Mouse (Mus musculus): ENCODE measurements at regions not wholly inside any gene's neighbourhood (a gene's known extent, or its start where the extent isn't known, plus 50 kb on each side); places are given as distances from the start of the nearest gene placed in this dataset.
A peak's percentile ranks its signal among the peaks of the same experiment; 100 is the strongest.

DNA sequence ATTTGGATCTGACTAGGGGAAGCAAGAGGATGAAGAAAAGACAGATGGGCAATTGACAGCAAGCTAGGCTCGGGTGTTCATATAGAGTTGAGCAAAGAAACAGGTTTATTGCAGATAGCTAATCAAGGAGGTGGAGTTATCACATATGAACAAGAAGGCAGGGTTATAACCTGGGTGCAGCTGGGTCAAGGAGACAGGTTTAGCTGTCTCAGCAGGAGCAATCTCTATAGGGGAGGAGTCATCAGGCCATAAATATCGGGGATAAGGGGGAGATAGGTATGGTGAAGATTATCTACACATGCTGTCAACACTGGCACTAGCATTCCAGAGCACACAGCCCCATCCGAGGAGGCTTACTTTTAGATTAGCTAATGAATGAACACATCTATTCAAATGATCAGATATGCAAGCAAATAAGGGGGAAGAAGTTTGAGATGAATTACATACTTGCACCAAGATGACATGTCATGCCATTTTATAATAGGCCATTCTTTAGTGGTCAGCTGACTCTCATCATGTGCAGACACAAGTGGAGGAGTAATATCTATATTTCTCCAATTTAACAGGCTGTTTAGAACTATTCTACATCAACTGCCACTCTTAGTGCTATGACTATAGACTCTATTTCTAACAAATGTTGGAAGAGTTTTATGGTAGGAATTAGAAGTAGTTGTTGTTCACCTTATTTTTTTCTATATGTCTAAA is 76.9 kb downstream of the Lhx9 start:
- no peak for ATAC-seq (ENCODE audit: low FRiP score, low TSS enrichment)

DNA sequence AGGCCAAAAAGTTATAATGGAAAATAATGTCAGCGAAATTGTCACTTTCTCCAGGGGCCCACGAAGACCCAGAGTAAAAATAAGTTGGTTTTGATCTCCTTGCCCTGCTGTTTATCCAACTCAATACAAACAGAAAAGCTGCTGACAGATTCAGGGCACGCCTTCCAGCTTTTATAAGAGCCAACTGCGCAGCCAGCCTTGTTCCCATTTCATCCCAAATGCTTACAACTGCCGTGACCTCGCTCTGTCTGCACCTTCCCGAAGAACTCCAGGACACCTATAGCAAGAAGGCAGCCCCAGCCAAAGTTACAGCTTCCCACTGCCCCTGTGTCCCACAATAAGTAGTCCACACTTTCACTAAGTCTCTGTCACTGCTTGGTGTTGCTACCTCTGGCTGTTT is 85.5 kb downstream of the Lhx9 start:
- H3K4me3 ChIP-seq (ENCODE audit: low read length) = no peak overlapping the region
- H3K4me2 ChIP-seq (replicated peaks; ENCODE audit: low read depth, low read length) = no peak overlapping the region
- no peak overlapping the region for H3K27ac ChIP-seq (ENCODE audit: low read length)
- H3K9ac ChIP-seq (replicated peaks; ENCODE audit: low read length) = no peak overlapping the region
- WGBS = 73% methylated on average over 7 of the region's 7 CpGs
- H3K9me3 ChIP-seq (ENCODE audit: low read length) = no peaks in the 10 kb centered on the region
- no peaks in the 10 kb centered on the region for H3K36me3 ChIP-seq (ENCODE audit: insufficient read depth, low read length)
- no peak for ATAC-seq (ENCODE audit: low FRiP score, low TSS enrichment)
- H3K4me1 ChIP-seq (ENCODE audit: insufficient read depth, low read length) = no peaks in the 10 kb centered on the region
- no peaks in the 10 kb centered on the region for H3K27me3 ChIP-seq (ENCODE audit: insufficient read depth, low read length)

More for the DNA sequence above, 76.9 kb downstream of the Lhx9 start:
- Histone ChIP-seq H3K4me3 (ENCODE audit: low read length) (no peak overlapping the region), H3K9me3 (ENCODE audit: low read length) (no peaks in the 10 kb centered on the region), H3K4me1 (ENCODE audit: insufficient read depth, low read length) (no peaks in the 10 kb centered on the region), H3K27ac (ENCODE audit: low read length) (no peak overlapping the region), H3K36me3 (ENCODE audit: insufficient read depth, low read length) (no peaks in the 10 kb centered on the region), H3K9ac (replicated peaks; ENCODE audit: low read length) (no peak overlapping the region), H3K27me3 (ENCODE audit: insufficient read depth, low read length) (no peaks in the 10 kb centered on the region), H3K4me2 (replicated peaks; ENCODE audit: low read depth, low read length) (no peak overlapping the region)
- 67% methylated on average over 3 of the region's 3 CpGs for WGBS

DNA sequence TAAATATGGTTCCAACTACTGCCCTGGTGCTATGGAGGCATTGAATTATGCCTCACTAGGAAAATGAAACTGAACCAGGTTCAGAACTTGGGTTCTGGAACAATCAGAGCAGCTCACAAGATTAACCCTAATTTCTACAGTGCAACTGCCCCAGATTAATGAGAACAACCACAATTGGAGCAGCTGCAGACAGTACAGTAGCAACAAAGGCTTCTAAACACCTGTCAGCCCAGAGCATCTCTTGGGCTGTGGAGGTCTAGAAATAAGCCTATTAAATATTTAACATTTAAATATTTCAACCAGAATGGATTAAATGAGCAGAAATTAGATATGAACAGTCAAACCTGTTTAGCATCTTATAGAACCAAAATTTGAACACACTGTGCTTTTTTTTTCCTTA is 90.6 kb downstream of the Lhx9 start:
- H3K4me2 ChIP-seq (replicated peaks; ENCODE audit: low read depth, low read length) = no peak overlapping the region
- no peaks in the 10 kb centered on the region for H3K4me1 ChIP-seq (ENCODE audit: insufficient read depth, low read length)
- H3K27ac ChIP-seq (ENCODE audit: low read length) = no peak overlapping the region
- H3K9ac ChIP-seq (replicated peaks; ENCODE audit: low read length) = no peak overlapping the region
- H3K36me3 ChIP-seq (ENCODE audit: insufficient read depth, low read length) = no peaks in the 10 kb centered on the region
- H3K9me3 ChIP-seq (ENCODE audit: low read length) = no peaks in the 10 kb centered on the region
- H3K4me3 ChIP-seq (ENCODE audit: low read length) = no peak overlapping the region
- no peaks in the 10 kb centered on the region for H3K27me3 ChIP-seq (ENCODE audit: insufficient read depth, low read length)
- no peak for ATAC-seq (ENCODE audit: low FRiP score, low TSS enrichment)

DNA sequence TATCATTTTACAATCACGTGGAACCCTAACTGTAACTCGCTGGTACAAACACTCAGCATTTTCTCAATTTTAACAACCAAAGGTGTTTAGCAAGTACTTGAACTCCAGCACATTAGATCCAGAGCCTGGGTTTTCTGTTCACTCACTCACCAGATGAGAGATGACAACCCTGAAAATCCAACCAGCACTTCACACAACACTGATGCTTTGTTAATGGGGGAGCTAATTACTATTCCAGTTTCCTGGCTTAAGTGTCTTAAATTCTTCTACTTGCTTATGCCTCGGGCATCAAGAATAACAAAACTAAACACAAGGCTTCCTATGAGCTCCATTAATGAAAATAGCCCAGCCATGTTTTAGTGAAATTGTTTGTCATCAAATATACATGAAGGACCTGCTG is 113.4 kb upstream of the Nek7 start:
- H3K4me1 ChIP-seq (ENCODE audit: insufficient read depth, low read length) = no peaks in the 10 kb centered on the region
- no peak overlapping the region for H3K9ac ChIP-seq (replicated peaks; ENCODE audit: low read length)
- H3K27ac ChIP-seq (ENCODE audit: low read length) = no peak overlapping the region
- no peak for ATAC-seq (ENCODE audit: low FRiP score, low TSS enrichment)
- no peaks in the 10 kb centered on the region for H3K36me3 ChIP-seq (ENCODE audit: insufficient read depth, low read length)
- no peaks in the 10 kb centered on the region for H3K27me3 ChIP-seq (ENCODE audit: insufficient read depth, low read length)
- H3K9me3 ChIP-seq (ENCODE audit: low read length) = no peaks in the 10 kb centered on the region
- WGBS = 66% methylated on average over 3 of the region's 3 CpGs
- no peak overlapping the region for H3K4me3 ChIP-seq (ENCODE audit: low read length)
- no peak overlapping the region for H3K4me2 ChIP-seq (replicated peaks; ENCODE audit: low read depth, low read length)

DNA sequence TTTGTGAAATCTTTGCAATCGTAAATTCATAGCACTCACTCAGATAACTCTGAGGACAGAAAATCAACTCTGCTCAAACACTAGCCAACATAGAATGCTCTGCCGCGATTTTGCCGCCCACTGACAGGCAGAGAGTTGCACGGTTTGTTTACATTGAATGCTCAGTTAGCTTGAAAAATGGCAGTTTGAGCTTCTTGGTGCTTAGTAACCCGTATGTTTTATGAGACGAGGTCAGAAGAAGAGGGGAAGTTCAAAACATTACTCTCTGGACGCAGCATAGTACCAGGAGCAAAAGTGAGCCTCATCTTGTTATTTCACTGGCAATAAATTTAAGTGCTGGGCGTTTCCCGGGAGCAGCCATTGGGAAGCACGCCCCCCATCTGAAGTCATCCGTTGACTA is 111.1 kb upstream of the Nek7 start:
- 14% methylated on average over 12 of the region's 12 CpGs for WGBS

DNA sequence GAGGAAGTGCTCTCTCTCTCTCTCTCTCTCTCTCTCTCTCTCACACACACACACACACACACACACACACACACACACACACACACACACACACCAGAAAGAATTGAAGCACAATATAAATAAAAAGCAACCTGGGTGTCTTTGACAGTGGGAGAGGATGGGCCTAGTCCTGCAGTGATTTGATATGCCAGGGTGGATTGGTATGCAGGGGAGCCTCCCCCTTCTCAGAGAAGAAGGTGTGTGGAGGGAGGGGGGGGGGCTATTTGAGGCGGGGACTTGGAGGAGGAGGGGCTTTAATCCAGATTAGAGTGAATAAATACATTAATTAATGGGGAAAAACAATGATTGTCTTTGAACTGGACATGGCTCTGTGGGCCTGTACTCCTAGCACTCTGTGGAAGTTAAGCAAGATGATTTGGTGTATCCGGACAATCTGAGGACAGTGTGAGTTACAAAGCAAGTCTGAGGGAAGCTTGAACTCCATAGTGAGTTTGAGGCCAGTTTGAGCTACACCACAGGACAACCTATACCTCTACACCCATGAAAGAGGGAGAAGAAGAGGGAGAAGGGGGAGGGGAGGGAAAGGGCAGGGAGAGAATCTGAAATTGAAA is 109.3 kb upstream of the Nek7 start:
- no peak overlapping the region for H3K4me2 ChIP-seq (replicated peaks; ENCODE audit: low read depth, low read length)
- no peak overlapping the region for H3K27ac ChIP-seq (ENCODE audit: low read length)
- H3K9ac ChIP-seq (replicated peaks; ENCODE audit: low read length) = no peak overlapping the region
- no peaks in the 10 kb centered on the region for H3K4me1 ChIP-seq (ENCODE audit: insufficient read depth, low read length)
- 0 out of 2 replicates have a peak, but pooled peaks have one; percentile 46 for ATAC-seq (ENCODE audit: low FRiP score, low TSS enrichment)
- whole genome bisulfite sequencing = 31% methylated on average over 2 of the region's 2 CpGs
- H3K36me3 ChIP-seq (ENCODE audit: insufficient read depth, low read length) = no peaks in the 10 kb centered on the region
- no peaks in the 10 kb centered on the region for H3K9me3 ChIP-seq (ENCODE audit: low read length)
- no peaks in the 10 kb centered on the region for H3K27me3 ChIP-seq (ENCODE audit: insufficient read depth, low read length)
- H3K4me3 ChIP-seq (ENCODE audit: low read length) = no peak overlapping the region

More for the DNA sequence above, 111.1 kb upstream of the Nek7 start:
- H3K4me1 ChIP-seq (ENCODE audit: insufficient read depth, low read length) = no peaks in the 10 kb centered on the region
- H3K4me3 ChIP-seq (ENCODE audit: low read length) = no peak overlapping the region
- no peak overlapping the region for H3K9ac ChIP-seq (replicated peaks; ENCODE audit: low read length)
- H3K27me3 ChIP-seq (ENCODE audit: insufficient read depth, low read length) = no peaks in the 10 kb centered on the region
- H3K4me2 ChIP-seq (replicated peaks; ENCODE audit: low read depth, low read length) = peak overlapping the region; percentile 22
- H3K36me3 ChIP-seq (ENCODE audit: insufficient read depth, low read length) = no peaks in the 10 kb centered on the region
- no peaks in the 10 kb centered on the region for H3K9me3 ChIP-seq (ENCODE audit: low read length)
- no peak overlapping the region for H3K27ac ChIP-seq (ENCODE audit: low read length)
- ATAC-seq (ENCODE audit: low FRiP score, low TSS enrichment) = peak; percentile 77

DNA sequence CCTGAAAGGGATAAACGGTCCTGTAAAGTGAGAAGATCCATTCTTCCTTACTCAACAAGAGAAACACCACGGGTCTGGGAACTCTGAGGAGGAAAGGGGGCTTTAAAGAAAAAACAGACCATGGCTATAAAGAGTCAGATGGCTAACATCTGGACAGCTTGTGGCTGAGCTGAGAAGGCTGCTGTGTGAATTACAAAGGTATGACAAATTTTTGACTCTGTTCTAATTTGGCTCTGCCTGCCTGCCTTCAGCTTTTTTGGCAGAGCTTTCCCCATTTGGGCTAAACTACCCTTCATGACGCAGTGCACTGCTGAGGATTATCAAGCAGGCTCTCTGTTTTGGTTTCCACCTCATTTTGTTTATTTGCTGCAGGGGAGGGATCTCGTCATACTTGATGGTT is 100.8 kb upstream of the Nek7 start:
- H3K4me3 ChIP-seq (ENCODE audit: low read length) = no peak overlapping the region
- no peak overlapping the region for H3K27ac ChIP-seq (ENCODE audit: low read length)
- no peaks in the 10 kb centered on the region for H3K36me3 ChIP-seq (ENCODE audit: insufficient read depth, low read length)
- no peak for ATAC-seq (ENCODE audit: low FRiP score, low TSS enrichment)
- H3K4me2 ChIP-seq (replicated peaks; ENCODE audit: low read depth, low read length) = no peak overlapping the region
- H3K27me3 ChIP-seq (ENCODE audit: insufficient read depth, low read length) = no peaks in the 10 kb centered on the region
- 20% methylated on average over 4 of the region's 4 CpGs for WGBS
- H3K9me3 ChIP-seq (ENCODE audit: low read length) = no peaks in the 10 kb centered on the region
- no peaks in the 10 kb centered on the region for H3K4me1 ChIP-seq (ENCODE audit: insufficient read depth, low read length)
- no peak overlapping the region for H3K9ac ChIP-seq (replicated peaks; ENCODE audit: low read length)

DNA sequence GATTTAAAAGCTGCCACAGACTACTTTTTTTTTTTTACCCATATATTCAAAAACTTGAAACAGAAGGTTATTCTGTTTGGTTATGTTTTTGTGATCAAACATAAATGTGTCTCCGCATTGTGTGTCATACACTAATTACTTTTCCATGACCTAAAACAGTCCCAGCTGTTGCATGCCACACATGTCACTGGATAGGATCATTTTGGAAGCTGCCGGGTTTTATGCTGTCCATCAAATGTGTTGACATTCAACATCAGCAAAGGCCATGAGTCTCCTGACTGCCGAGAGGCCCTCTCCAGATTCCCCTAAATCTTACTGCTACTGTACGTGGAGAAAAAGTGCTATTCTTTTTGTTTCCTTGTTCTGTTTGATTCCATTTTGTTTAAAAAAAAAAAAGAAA is 99.4 kb upstream of the Nek7 start:
- no peak overlapping the region for H3K4me2 ChIP-seq (replicated peaks; ENCODE audit: low read depth, low read length)
- H3K9ac ChIP-seq (replicated peaks; ENCODE audit: low read length) = no peak overlapping the region
- 42% methylated on average over 4 of the region's 4 CpGs for WGBS
- H3K4me3 ChIP-seq (ENCODE audit: low read length) = no peak overlapping the region
- H3K4me1 ChIP-seq (ENCODE audit: insufficient read depth, low read length) = no peaks in the 10 kb centered on the region
- no peaks in the 10 kb centered on the region for H3K36me3 ChIP-seq (ENCODE audit: insufficient read depth, low read length)
- no peaks in the 10 kb centered on the region for H3K27me3 ChIP-seq (ENCODE audit: insufficient read depth, low read length)
- no peaks in the 10 kb centered on the region for H3K9me3 ChIP-seq (ENCODE audit: low read length)
- no peak for ATAC-seq (ENCODE audit: low FRiP score, low TSS enrichment)
- H3K27ac ChIP-seq (ENCODE audit: low read length) = no peak overlapping the region

DNA sequence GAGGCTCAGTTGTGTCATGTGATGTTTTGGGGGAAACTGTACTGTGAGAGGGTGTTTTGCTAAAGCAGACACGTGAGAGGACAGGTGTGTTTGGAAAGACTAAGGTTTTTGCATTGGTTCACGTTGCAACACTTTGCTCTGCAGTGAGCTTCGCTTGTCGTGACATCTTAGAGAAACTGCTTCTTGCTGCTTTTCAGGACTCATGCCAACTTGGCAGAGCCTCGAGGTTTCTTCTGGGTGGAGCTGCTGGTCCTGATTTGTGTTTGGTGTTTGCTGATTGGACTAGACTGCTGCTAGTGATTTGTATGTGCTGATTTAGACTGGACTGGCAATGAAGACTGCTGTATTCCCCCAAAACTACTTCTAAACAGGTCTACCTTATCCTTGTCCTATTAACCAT is 97.0 kb upstream of the Nek7 start:
- no peaks in the 10 kb centered on the region for H3K27me3 ChIP-seq (ENCODE audit: insufficient read depth, low read length)
- no peak overlapping the region for H3K4me3 ChIP-seq (ENCODE audit: low read length)
- H3K36me3 ChIP-seq (ENCODE audit: insufficient read depth, low read length) = no peaks in the 10 kb centered on the region
- no peaks in the 10 kb centered on the region for H3K9me3 ChIP-seq (ENCODE audit: low read length)
- H3K9ac ChIP-seq (replicated peaks; ENCODE audit: low read length) = no peak overlapping the region
- no peak overlapping the region for H3K4me2 ChIP-seq (replicated peaks; ENCODE audit: low read depth, low read length)
- WGBS = 71% methylated on average over 5 of the region's 5 CpGs
- H3K4me1 ChIP-seq (ENCODE audit: insufficient read depth, low read length) = no peaks in the 10 kb centered on the region
- ATAC-seq (ENCODE audit: low FRiP score, low TSS enrichment) = no peak
- H3K27ac ChIP-seq (ENCODE audit: low read length) = no peak overlapping the region

DNA sequence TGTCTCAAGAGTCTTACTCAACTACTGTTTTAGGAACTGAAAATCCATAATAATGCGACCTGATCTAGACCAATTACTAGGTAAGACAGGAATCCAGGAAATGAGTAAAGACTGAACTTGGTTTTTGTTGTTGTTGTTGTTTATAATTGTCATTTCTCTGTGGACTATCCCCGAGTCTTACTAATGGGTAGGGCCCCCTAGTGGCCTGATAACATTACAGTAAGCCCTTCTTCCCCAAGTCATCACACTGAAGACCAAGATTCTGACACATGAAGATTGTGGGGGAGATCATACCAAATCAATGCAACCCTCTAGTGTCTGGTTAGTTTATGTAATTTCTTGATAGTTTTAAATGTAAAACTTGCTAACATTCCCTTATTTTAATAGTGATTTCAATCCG is 95.2 kb upstream of the Nek7 start:
- Histone ChIP-seq H3K4me2 (replicated peaks; ENCODE audit: low read depth, low read length) (no peak overlapping the region), H3K9me3 (ENCODE audit: low read length) (no peaks in the 10 kb centered on the region), H3K9ac (replicated peaks; ENCODE audit: low read length) (no peak overlapping the region), H3K36me3 (ENCODE audit: insufficient read depth, low read length) (no peaks in the 10 kb centered on the region), H3K4me1 (ENCODE audit: insufficient read depth, low read length) (no peaks in the 10 kb centered on the region), H3K4me3 (ENCODE audit: low read length) (no peak overlapping the region), H3K27me3 (ENCODE audit: insufficient read depth, low read length) (no peaks in the 10 kb centered on the region), H3K27ac (ENCODE audit: low read length) (no peak overlapping the region)
- WGBS = 73% methylated on average over 3 of the region's 3 CpGs
- no peak for ATAC-seq (ENCODE audit: low FRiP score, low TSS enrichment)
